Mouse (Mus musculus) embryonic facial prominence, embryonic 15.5 days (tissue): ENCODE measurements at regions not wholly inside any gene's neighbourhood (a gene's known extent, or its start where the extent isn't known, plus 50 kb on each side); places are given as distances from the start of the nearest gene placed in this dataset.

ENCODE experiments used
- ATAC-seq: fragments of 200-750 bp; cut with Nextera tagmentation; 2 replicates; pipeline ENCODE4 v1.8.0; 2017; ENCODE audit warnings: low read depth, moderate TSS enrichment; ENCODE audit not compliant: insufficient number of reproducible peaks, low FRiP score, low TSS enrichment
- H3K27ac ChIP-seq: fragments of 300-500 bp; sonication (generic); replicated peaks from 2 replicates; pipeline ENCODE4 v1.5.1; 2015; ENCODE audit warnings: mild to moderate bottlenecking, inconsistent platforms
- H3K27me3 ChIP-seq: fragments of 300-500 bp; sonication (generic); 2 replicates; pipeline ENCODE4 v1.6.1; 2015; ENCODE audit warnings: inconsistent platforms
- H3K36me3 ChIP-seq: fragments of 300-500 bp; sonication (generic); 2 replicates; pipeline ENCODE4 v1.6.1; 2015; ENCODE audit warnings: mild to moderate bottlenecking, inconsistent platforms
- H3K4me1 ChIP-seq: fragments of 300-500 bp; sonication (generic); 2 replicates; pipeline ENCODE4 v1.6.1; 2015; ENCODE audit warnings: inconsistent platforms
- H3K4me2 ChIP-seq: fragments of 300-500 bp; sonication (generic); replicated peaks from 2 replicates; pipeline ENCODE4 v1.6.1; 2015; ENCODE audit warnings: mild to moderate bottlenecking, inconsistent platforms
- H3K4me3 ChIP-seq: fragments of 300-500 bp; sonication (generic); replicated peaks from 2 replicates; pipeline ENCODE4 v1.5.1; 2015; ENCODE audit warnings: mild to moderate bottlenecking, inconsistent platforms
- H3K9ac ChIP-seq: fragments of 300-500 bp; sonication (generic); 2 replicates; pipeline ENCODE4 v1.6.1; 2015; ENCODE audit warnings: inconsistent platforms
- H3K9me3 ChIP-seq: fragments of 300-500 bp; sonication (generic); replicated peaks from 2 replicates; pipeline ENCODE4 v1.6.1; 2016; ENCODE audit warnings: inconsistent platforms
- WGBS: fragments of 180-500 bp; shearing (Covaris S2); methylation state at CpG from one replicate; pipeline ENCODE4 v1.1.7; 2015; 5-methylcytosine and 5-hydroxymethylcytosine counted together

- Histone ChIP-seq H3K4me3 (no peak overlapping the region), H3K4me1 (peaks cover 4% of the 10 kb centered on the region; the same call in 1 of the 2 replicates), H3K36me3 (no peaks in the 10 kb centered on the region), H3K27me3 (no peaks in the 10 kb centered on the region), H3K27ac (no peak overlapping the region), H3K4me2 (no peak overlapping the region), H3K9ac (no peak overlapping the region), H3K9me3 (no peaks in the 10 kb centered on the region)
- 84% methylated on average over 2 of the region's 2 CpGs for WGBS
- no peak for ATAC-seq
Measured at GRCm38 (mm10) chr3:102355352-102355751, 114.4 kb upstream of the Ngf start.

- Histone ChIP-seq H3K27ac (no peak overlapping the region), H3K4me2 (no peak overlapping the region), H3K9me3 (no peaks in the 10 kb centered on the region), H3K4me3 (no peak overlapping the region), H3K36me3 (no peaks in the 10 kb centered on the region), H3K4me1 (peaks cover 4% of the 10 kb centered on the region; the same call in 1 of the 2 replicates), H3K27me3 (no peaks in the 10 kb centered on the region), H3K9ac (no peak overlapping the region)
- 92% methylated on average over 2 of the region's 2 CpGs for WGBS
- ATAC-seq = no peak
Measured at GRCm38 (mm10) chr3:102354771-102355170, 114.9 kb upstream of the Ngf start.

GRCm38 (mm10) chr3:102353277-102353900, 116.3 kb upstream of the Ngf start:
- 49% methylated on average over 6 of the region's 6 CpGs for WGBS
- ATAC-seq = no peak
- Histone ChIP-seq H3K4me1 (peaks cover 4% of the 10 kb centered on the region; the same call in 1 of the 2 replicates), H3K4me3 (no peak overlapping the region), H3K9me3 (no peaks in the 10 kb centered on the region), H3K27me3 (no peaks in the 10 kb centered on the region), H3K36me3 (no peaks in the 10 kb centered on the region), H3K4me2 (no peak overlapping the region), H3K27ac (no peak overlapping the region), H3K9ac (no peak overlapping the region)

- Histone ChIP-seq H3K27me3 (no peaks in the 10 kb centered on the region), H3K4me3 (no peak overlapping the region), H3K27ac (no peak overlapping the region), H3K9ac (no peak overlapping the region), H3K36me3 (no peaks in the 10 kb centered on the region), H3K4me2 (no peak overlapping the region), H3K4me1 (no peaks in the 10 kb centered on the region), H3K9me3 (no peaks in the 10 kb centered on the region)
- ATAC-seq = no peak
- WGBS = 86% methylated on average over 3 of the region's 3 CpGs
Measured at GRCm38 (mm10) chr3:102346077-102346476, 123.6 kb upstream of the Ngf start.

GRCm38 (mm10) chr3:102345291-102345690, 124.4 kb upstream of the Ngf start:
- ATAC-seq = no peak
- Histone ChIP-seq H3K9me3 (no peaks in the 10 kb centered on the region), H3K4me2 (no peak overlapping the region), H3K27me3 (no peaks in the 10 kb centered on the region), H3K4me1 (peaks cover 6% of the 10 kb centered on the region), H3K27ac (no peak overlapping the region), H3K36me3 (no peaks in the 10 kb centered on the region), H3K4me3 (no peak overlapping the region), H3K9ac (no peak overlapping the region)
- 71% methylated on average over 5 of the region's 5 CpGs for WGBS

- H3K9me3 ChIP-seq = no peaks in the 10 kb centered on the region
- no peak overlapping the region for H3K9ac ChIP-seq
- ATAC-seq = no peak
- H3K4me3 ChIP-seq = no peak overlapping the region
- peaks cover 7% of the 10 kb centered on the region for H3K4me1 ChIP-seq
- WGBS = 16% methylated on average over 5 of the region's 5 CpGs
- H3K4me2 ChIP-seq = no peak overlapping the region
- no peaks in the 10 kb centered on the region for H3K27me3 ChIP-seq
- no peaks in the 10 kb centered on the region for H3K36me3 ChIP-seq
- H3K27ac ChIP-seq = no peak overlapping the region
Measured at GRCm38 (mm10) chr3:102340731-102341130, 129.0 kb upstream of the Ngf start.

- WGBS = 67% methylated on average over 8 of the region's 8 CpGs
- Histone ChIP-seq H3K27me3 (no peaks in the 10 kb centered on the region), H3K4me1 (peaks cover 7% of the 10 kb centered on the region), H3K9ac (no peak overlapping the region), H3K36me3 (no peaks in the 10 kb centered on the region), H3K4me2 (no peak overlapping the region), H3K9me3 (no peaks in the 10 kb centered on the region), H3K4me3 (no peak overlapping the region), H3K27ac (no peak overlapping the region)
- ATAC-seq = no peak
Measured at GRCm38 (mm10) chr3:102337881-102338280, 131.8 kb upstream of the Ngf start.

- Histone ChIP-seq H3K36me3 (no peaks in the 10 kb centered on the region), H3K9ac (no peak overlapping the region), H3K4me2 (no peak overlapping the region), H3K9me3 (no peaks in the 10 kb centered on the region), H3K27ac (no peak overlapping the region), H3K4me1 (peaks cover 7% of the 10 kb centered on the region), H3K27me3 (no peaks in the 10 kb centered on the region), H3K4me3 (no peak overlapping the region)
- 76% methylated on average over 2 of the region's 2 CpGs for WGBS
- no peak for ATAC-seq
Measured at GRCm38 (mm10) chr3:102336184-102336583, 131.7 kb upstream of the Vangl1 start.

- no peaks in the 10 kb centered on the region for H3K36me3 ChIP-seq
- H3K4me1 ChIP-seq = no peaks in the 10 kb centered on the region
- H3K9ac ChIP-seq = no peak overlapping the region
- no peaks in the 10 kb centered on the region for H3K9me3 ChIP-seq
- H3K27ac ChIP-seq = no peak overlapping the region
- H3K27me3 ChIP-seq = no peaks in the 10 kb centered on the region
- H3K4me2 ChIP-seq = no peak overlapping the region
- no peak overlapping the region for H3K4me3 ChIP-seq
- no peak for ATAC-seq
- 70% methylated on average over 3 of the region's 3 CpGs for WGBS
Measured at GRCm38 (mm10) chr3:102335146-102335545, 130.7 kb upstream of the Vangl1 start.

GRCm38 (mm10) chr3:102332221-102332620, 127.7 kb upstream of the Vangl1 start:
- H3K27ac ChIP-seq = no peak overlapping the region
- ATAC-seq = no peak
- no peaks in the 10 kb centered on the region for H3K27me3 ChIP-seq
- H3K9me3 ChIP-seq = no peaks in the 10 kb centered on the region
- H3K9ac ChIP-seq = no peak overlapping the region
- H3K36me3 ChIP-seq = no peaks in the 10 kb centered on the region
- no peak overlapping the region for H3K4me3 ChIP-seq
- 73% methylated on average over 3 of the region's 3 CpGs for WGBS
- no peaks in the 10 kb centered on the region for H3K4me1 ChIP-seq
- H3K4me2 ChIP-seq = no peak overlapping the region

- ATAC-seq = no peak
- Histone ChIP-seq H3K4me3 (no peak overlapping the region), H3K4me1 (no peaks in the 10 kb centered on the region), H3K9ac (no peak overlapping the region), H3K27me3 (no peaks in the 10 kb centered on the region), H3K4me2 (no peak overlapping the region), H3K36me3 (no peaks in the 10 kb centered on the region), H3K27ac (no peak overlapping the region), H3K9me3 (no peaks in the 10 kb centered on the region)
- 81% methylated on average over 3 of the region's 3 CpGs for WGBS
Measured at GRCm38 (mm10) chr3:102319331-102319730, 114.8 kb upstream of the Vangl1 start.

- WGBS = 89% methylated on average over 3 of the region's 3 CpGs
- Histone ChIP-seq H3K9me3 (no peaks in the 10 kb centered on the region), H3K4me3 (no peak overlapping the region), H3K4me1 (no peaks in the 10 kb centered on the region), H3K4me2 (no peak overlapping the region), H3K9ac (no peak overlapping the region), H3K36me3 (no peaks in the 10 kb centered on the region), H3K27me3 (no peaks in the 10 kb centered on the region), H3K27ac (no peak overlapping the region)
- no peak for ATAC-seq
Measured at GRCm38 (mm10) chr3:102316151-102316550, 111.7 kb upstream of the Vangl1 start.
